Mouse (Mus musculus) embryonic facial prominence, embryonic 14.5 days (tissue): ENCODE measurements around the gene Tmeff2. TPM values are rescaled to one million over a fixed set of nuclear protein-coding genes. Genes with fewer than 3 reads are reported as not detected.

ENCODE experiments used
- ATAC-seq: fragments of 200-750 bp; cut with Nextera tagmentation; 2 replicates; pipeline ENCODE4 v1.8.0; 2017; ENCODE audit warnings: low read depth, moderate number of reproducible peaks, moderate TSS enrichment
- DNase-seq: peaks from one replicate; pipeline ENCODE4 v3.0.0-alpha.2; 2015; ENCODE audit warnings: low spot score
- H3K27ac ChIP-seq: fragments of 300-500 bp; sonication (generic); replicated peaks from 2 replicates; pipeline ENCODE4 v1.5.1; 2014; ENCODE audit warnings: low read depth, mild to moderate bottlenecking, low read length, moderate library complexity
- H3K27me3 ChIP-seq: fragments of 300-500 bp; sonication (generic); replicated peaks from 2 replicates; pipeline ENCODE4 v1.6.1; 2014; ENCODE audit warnings: low read length; ENCODE audit not compliant: control insufficient read depth, insufficient read depth
- H3K36me3 ChIP-seq: fragments of 300-500 bp; sonication (generic); 2 replicates; pipeline ENCODE4 v1.6.1; 2014; ENCODE audit warnings: low read length, mixed read lengths; ENCODE audit not compliant: control insufficient read depth, insufficient read depth
- H3K4me1 ChIP-seq: fragments of 300-500 bp; sonication (generic); 2 replicates; pipeline ENCODE4 v1.6.1; 2014; ENCODE audit warnings: antibody characterized with exemption, low read length; ENCODE audit not compliant: control insufficient read depth, insufficient read depth
- H3K4me2 ChIP-seq: fragments of 300-500 bp; sonication (generic); 2 replicates; pipeline ENCODE4 v1.6.1; 2014; ENCODE audit warnings: low read depth, mild to moderate bottlenecking, low read length, moderate library complexity, mixed read lengths
- H3K4me3 ChIP-seq: fragments of 300-500 bp; sonication (generic); 2 replicates; pipeline ENCODE4 v1.5.1; 2014; ENCODE audit warnings: low read depth, mild to moderate bottlenecking, low read length
- H3K9ac ChIP-seq: fragments of 300-500 bp; sonication (generic); 2 replicates; pipeline ENCODE4 v1.6.1; 2014; ENCODE audit warnings: low read depth, mild to moderate bottlenecking, low read length, moderate library complexity, mixed read lengths
- H3K9me3 ChIP-seq: fragments of 300-500 bp; sonication (generic); 2 replicates; pipeline ENCODE4 v1.6.1; 2016; ENCODE audit warnings: low read length; ENCODE audit not compliant: control insufficient read depth
- WGBS: fragments of 180-500 bp; shearing (Covaris S2); extraction: QIAGEN DNeasy Blood & Tissue Kit; methylation state at CpG from one replicate; pipeline ENCODE4 v1.1.7; 2014; 5-methylcytosine and 5-hydroxymethylcytosine counted together
- polyA plus RNA-seq: library from polyadenylated mRNA; unstranded; fragments of >200 nt; fragmentation: Nextera tagmentation; extraction: Ambion mirVana; gene quantifications from 2 replicates; pipeline ENCODE4 v1.2.1, GENCODE M21; 2014

The Tmeff2 gene
- polyA plus RNA-seq, 1 experiment from 2014 or later = 26.3 TPM

DNA sequence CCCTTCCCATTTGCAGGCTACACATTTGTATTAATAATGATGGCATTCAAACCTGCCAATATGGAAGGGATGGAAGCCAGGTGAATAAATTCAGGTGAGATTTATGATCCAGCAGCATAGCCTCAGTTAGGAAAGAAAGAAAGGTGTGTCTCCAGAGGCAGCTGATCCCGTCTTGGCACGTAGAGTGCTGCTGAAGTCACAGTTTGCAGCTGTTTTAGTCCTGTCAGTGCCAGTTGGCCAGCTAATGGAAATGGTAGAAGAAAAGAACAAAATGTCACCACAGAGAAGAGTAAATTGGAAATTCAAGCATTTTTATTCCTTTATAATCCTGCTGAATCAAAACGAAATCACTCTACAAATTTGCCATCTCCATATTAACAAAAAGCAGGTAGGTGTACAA, 99.3 kb downstream of the Tmeff2 start:
- no peak overlapping the region for H3K27ac ChIP-seq
- DNase-seq (peak; percentile 17), ATAC-seq (no peak)
- no peak overlapping the region for H3K4me3 ChIP-seq
- no peaks in the 10 kb centered on the region for H3K36me3 ChIP-seq
- H3K4me2 ChIP-seq = no peak overlapping the region
- 79% methylated on average over 3 of the region's 3 CpGs for WGBS
- no peaks in the 10 kb centered on the region for H3K4me1 ChIP-seq
- no peak overlapping the region for H3K9ac ChIP-seq
- H3K9me3 ChIP-seq = no peaks in the 10 kb centered on the region
- H3K27me3 ChIP-seq = no peaks in the 10 kb centered on the region

DNA sequence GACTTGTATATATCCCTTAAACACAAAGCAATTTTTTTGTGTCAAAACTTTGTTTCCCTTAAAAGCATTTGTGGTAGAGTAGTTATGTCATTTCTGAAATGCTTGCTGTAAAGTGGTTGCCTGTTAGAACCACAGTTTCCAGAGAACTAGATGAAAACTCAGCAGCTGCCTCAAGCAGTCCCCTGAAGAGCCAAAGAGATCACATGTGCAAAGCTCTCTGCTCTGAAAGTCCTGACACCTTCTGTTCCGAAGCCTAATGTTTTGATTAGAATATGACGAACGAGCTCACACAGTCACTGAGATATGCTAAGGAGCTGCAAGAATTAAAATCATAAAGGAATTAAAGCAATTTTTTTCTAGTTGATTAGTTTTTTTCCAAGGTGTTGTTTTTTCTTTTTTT, 107.9 kb downstream of the Tmeff2 start:
- 77% methylated on average over 3 of the region's 3 CpGs for WGBS
- ATAC-seq (no peak), DNase-seq (no peak)
- no peak overlapping the region for H3K9ac ChIP-seq
- no peaks in the 10 kb centered on the region for H3K27me3 ChIP-seq
- H3K4me3 ChIP-seq = no peak overlapping the region
- no peaks in the 10 kb centered on the region for H3K9me3 ChIP-seq
- no peak overlapping the region for H3K27ac ChIP-seq
- H3K36me3 ChIP-seq = no peaks in the 10 kb centered on the region
- H3K4me1 ChIP-seq = no peaks in the 10 kb centered on the region
- no peak overlapping the region for H3K4me2 ChIP-seq

DNA sequence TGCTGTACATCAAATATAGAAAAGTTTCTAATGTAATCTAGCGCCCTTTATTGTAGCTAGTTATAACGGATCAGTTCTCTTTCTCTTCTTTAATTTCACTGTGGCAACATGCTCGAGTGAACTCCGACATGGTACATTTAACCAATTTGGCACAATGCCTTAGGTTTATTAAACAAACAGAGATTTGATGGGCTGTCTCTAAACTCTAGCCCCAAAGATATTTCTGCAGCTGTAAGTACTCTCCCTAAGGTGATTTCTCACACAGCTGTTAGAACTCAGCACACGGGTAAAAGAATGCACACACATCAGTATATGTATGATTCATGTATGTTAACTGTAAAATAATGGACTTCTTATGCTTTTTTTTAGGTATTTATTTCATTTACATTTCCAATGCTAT, 139.8 kb downstream of the Tmeff2 start:
- H3K4me1 ChIP-seq = no peaks in the 10 kb centered on the region
- no peak overlapping the region for H3K4me3 ChIP-seq
- WGBS = 48% methylated on average over 5 of the region's 5 CpGs
- no peaks in the 10 kb centered on the region for H3K9me3 ChIP-seq
- no peaks in the 10 kb centered on the region for H3K36me3 ChIP-seq
- no peak overlapping the region for H3K27ac ChIP-seq
- no peak overlapping the region for H3K9ac ChIP-seq
- H3K4me2 ChIP-seq = no peak overlapping the region
- no peak for ATAC-seq
- DNase-seq = peak; percentile 46
- no peaks in the 10 kb centered on the region for H3K27me3 ChIP-seq

DNA sequence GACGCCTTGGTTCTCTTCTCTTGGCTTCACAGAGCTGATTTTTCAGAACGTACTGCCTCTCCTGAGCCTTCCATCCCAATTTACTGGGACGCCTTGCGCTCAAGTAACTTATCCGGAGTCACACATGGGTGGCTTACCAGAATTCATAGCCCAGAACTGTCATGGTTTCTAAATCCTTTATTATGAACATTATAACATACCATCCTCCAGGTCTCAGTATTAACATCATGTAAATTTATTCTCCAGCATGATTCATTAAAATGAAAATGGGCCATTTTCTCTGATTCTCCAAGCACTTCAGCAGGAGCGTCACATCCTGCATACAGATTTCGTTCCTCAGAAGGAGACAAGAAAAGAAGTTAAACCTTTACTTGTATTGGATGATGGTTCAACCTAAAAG, 144.4 kb downstream of the Tmeff2 start:
- Histone ChIP-seq H3K4me3 (no peak overlapping the region), H3K4me2 (no peak overlapping the region), H3K27me3 (no peaks in the 10 kb centered on the region), H3K27ac (no peak overlapping the region), H3K9ac (no peak overlapping the region), H3K9me3 (no peaks in the 10 kb centered on the region), H3K4me1 (no peaks in the 10 kb centered on the region), H3K36me3 (no peaks in the 10 kb centered on the region)
- no peak for DNase-seq
- ATAC-seq = no peak
- WGBS = 91% methylated on average over 7 of the region's 7 CpGs

DNA sequence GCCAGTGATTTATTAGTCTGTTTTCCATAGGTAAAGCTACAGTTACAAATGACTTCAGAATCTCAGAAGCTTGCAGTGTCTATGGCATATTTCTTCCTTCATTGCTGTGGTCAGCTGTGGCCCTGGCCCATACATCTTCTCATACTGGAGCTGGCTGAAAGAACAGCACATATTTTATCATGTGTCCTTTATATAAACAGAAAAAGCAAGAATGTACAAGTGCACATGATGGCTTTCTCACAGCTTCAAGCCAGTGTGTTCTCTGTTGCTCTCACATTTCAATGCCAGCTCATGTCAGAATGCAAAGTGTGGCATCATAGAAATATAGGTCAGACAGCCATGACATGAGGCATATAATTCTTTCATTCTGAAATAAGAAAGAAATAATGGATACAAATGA, 164.1 kb downstream of the Tmeff2 start:
- DNase-seq = no peak
- no peak overlapping the region for H3K4me3 ChIP-seq
- no peak for ATAC-seq
- no peaks in the 10 kb centered on the region for H3K27me3 ChIP-seq
- no peak overlapping the region for H3K27ac ChIP-seq
- H3K36me3 ChIP-seq = no peaks in the 10 kb centered on the region
- H3K4me1 ChIP-seq = no peaks in the 10 kb centered on the region
- no peak overlapping the region for H3K9ac ChIP-seq
- H3K4me2 ChIP-seq = no peak overlapping the region
- H3K9me3 ChIP-seq = no peaks in the 10 kb centered on the region

DNA sequence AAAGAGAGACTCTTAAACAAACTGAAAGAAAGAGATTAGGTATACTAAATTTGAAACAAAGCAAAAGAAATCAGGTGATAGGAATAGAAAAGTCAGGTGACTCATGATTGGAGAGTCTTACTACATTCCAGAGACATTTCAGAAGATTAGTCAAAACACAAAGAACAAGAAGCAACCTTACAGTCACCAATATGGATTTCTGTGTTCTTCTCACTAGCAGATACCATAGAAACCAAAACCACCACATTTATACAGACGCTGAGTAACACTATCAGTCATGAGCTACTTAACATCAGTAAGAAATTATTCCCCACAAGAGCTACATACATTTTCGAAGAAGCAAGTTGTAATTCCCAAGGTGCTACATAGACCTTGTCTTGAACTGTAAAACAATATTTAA, 165.2 kb downstream of the Tmeff2 start:
- ATAC-seq (no peak), DNase-seq (no peak)
- H3K9ac ChIP-seq = no peak overlapping the region
- no peak overlapping the region for H3K27ac ChIP-seq
- no peaks in the 10 kb centered on the region for H3K36me3 ChIP-seq
- 75% methylated on average over 2 of the region's 2 CpGs for WGBS
- no peak overlapping the region for H3K4me3 ChIP-seq
- H3K9me3 ChIP-seq = no peaks in the 10 kb centered on the region
- H3K27me3 ChIP-seq = no peaks in the 10 kb centered on the region
- H3K4me2 ChIP-seq = no peak overlapping the region
- H3K4me1 ChIP-seq = no peaks in the 10 kb centered on the region

DNA sequence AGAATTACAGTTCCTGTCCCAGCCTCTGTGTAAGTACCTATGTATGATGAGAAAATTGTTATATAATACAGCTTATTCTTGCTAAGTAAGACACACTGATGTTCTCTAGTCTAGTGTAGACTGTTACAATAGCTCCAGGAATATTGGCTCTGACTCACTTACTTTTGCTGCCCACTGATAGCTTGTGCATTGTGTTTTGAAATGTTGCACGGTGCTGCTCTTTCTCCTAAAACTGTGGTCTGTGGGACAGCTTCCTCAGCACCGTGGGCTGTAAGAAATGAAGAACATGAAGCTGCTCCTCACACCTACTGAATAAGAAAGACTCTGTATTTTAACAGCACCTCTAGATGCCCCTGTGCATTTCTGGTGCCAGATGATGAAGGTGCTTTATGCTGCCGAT, 168.4 kb downstream of the Tmeff2 start:
- no peak overlapping the region for H3K4me2 ChIP-seq
- no peaks in the 10 kb centered on the region for H3K4me1 ChIP-seq
- no peak overlapping the region for H3K9ac ChIP-seq
- H3K4me3 ChIP-seq = no peak overlapping the region
- 79% methylated on average over 3 of the region's 3 CpGs for WGBS
- no peaks in the 10 kb centered on the region for H3K36me3 ChIP-seq
- no peaks in the 10 kb centered on the region for H3K9me3 ChIP-seq
- no peaks in the 10 kb centered on the region for H3K27me3 ChIP-seq
- ATAC-seq (no peak), DNase-seq (no peak)
- H3K27ac ChIP-seq = no peak overlapping the region

DNA sequence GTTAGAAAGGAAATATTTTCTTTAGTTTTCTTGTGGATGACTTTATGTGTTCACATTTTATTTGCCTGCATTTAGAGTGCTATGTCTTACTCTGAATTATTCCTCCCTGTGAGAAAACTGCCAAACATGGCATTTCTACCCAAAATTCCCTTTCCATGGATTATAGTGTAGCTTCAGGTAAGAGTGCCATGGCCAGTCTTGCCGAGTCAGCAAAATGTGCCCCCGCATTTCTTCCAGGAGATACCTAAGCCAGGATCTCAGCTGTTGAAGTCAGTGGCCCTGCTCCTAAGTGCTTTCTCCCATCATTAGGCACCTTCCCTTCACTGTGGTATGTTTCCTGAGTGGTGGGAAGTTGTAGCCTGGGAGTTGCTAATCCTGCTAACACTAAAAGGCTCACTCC, 168.8 kb downstream of the Tmeff2 start:
- Histone ChIP-seq H3K27ac (no peak overlapping the region), H3K9ac (no peak overlapping the region), H3K4me1 (no peaks in the 10 kb centered on the region), H3K4me3 (no peak overlapping the region), H3K4me2 (no peak overlapping the region), H3K36me3 (no peaks in the 10 kb centered on the region), H3K9me3 (no peaks in the 10 kb centered on the region), H3K27me3 (no peaks in the 10 kb centered on the region)
- DNase-seq = no peak
- no peak for ATAC-seq
- 91% methylated on average over 2 of the region's 2 CpGs for WGBS

DNA sequence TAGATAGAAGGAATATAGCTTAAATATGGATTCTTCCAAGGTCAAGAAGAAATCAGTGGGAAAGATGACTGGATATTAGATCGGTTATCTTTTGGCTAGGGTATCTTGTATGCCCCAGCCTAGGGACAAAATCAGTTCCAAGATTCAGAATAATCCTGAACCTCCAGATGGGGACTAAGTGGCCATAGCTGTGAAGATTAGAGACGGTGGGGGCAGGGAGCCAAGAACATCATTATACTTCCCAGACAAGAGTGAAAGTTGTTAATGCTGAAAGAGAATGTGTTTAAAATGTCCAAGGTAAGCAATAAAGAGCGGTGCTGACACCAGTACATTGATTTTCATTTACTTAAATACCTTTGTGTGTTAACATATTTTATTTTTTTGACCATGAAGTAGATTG, 173.6 kb downstream of the Tmeff2 start:
- no peak overlapping the region for H3K4me2 ChIP-seq
- DNase-seq (no peak), ATAC-seq (no peak)
- no peaks in the 10 kb centered on the region for H3K9me3 ChIP-seq
- no peak overlapping the region for H3K4me3 ChIP-seq
- WGBS = 79% methylated on average over 3 of the region's 3 CpGs
- H3K27me3 ChIP-seq = no peaks in the 10 kb centered on the region
- H3K36me3 ChIP-seq = no peaks in the 10 kb centered on the region
- H3K27ac ChIP-seq = no peak overlapping the region
- H3K9ac ChIP-seq = no peak overlapping the region
- no peaks in the 10 kb centered on the region for H3K4me1 ChIP-seq
